Mouse (Mus musculus) heart, adult 9 months (tissue): Measurements from ENCODE around the gene Olfr661.

Source experiments
- DNase-seq, 2 experiments: peaks; one replicate each; pipeline ENCODE4 v3.0.0; 2022; ENCODE audit warnings: low spot score in 2 of 2

Gene Olfr661

GRCm38 (mm10) chr7:104686201-104686600 is at the start of gene Olfr661:
TSS of gene Olfr661 (plus strand) at chr7:104686501.
- DNase-seq: no peak

GRCm38 (mm10) chr7:104646841-104647482 is 39.3 kb upstream of the Olfr661 start, which contains the start of gene Olfr658:
TSS of gene Olfr658 (minus strand) at chr7:104647305.
- peak; percentile 2 to 4 for DNase-seq

GRCm38 (mm10) chr7:104666453-104666852 is 19.8 kb upstream of the Olfr661 start, which contains the start of gene Olfr659:
TSS of gene Olfr659 (plus strand) at chr7:104666753.
- no peak for DNase-seq
